ENCODE assay signal across 9 mouse cellular contexts in the genomic region with DNA sequence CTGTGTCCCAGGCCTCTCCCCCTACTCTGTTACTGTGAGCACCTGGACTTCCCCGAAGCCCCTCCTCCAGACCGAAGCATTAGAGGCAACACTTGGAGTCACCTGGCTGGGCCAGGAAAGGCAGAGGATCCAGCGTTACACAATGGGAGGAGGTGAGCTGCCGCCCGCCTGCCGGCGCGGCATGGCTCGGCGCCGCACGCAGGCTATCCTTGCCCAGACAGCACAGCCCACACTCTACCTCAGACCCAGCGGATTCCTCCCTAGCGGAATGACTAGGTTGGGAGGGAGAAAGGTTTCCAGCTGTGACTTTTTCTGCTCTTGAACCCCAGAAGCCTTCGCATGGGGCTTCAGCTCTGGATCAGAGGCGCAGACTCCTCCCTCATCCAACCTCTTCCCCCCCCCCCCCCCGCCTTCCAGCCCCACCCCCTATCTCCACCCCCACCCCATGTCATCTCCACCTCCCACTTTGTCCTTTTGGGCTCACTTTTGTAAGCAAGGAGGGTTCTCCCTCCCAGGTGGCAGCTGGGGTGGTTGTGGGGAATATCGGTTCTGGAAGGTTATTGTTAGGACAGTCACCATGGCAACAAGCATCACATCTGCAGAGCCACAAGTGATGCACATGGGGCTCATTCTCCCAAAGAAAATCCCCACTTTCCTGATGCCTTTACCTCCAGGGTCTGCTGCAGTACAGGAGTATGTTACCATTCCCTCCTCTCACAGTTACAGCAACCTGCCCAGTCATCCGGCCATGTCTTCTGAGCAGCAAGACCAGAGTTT. TPM values are rescaled to one million over a fixed set of nuclear protein-coding genes. Genes with fewer than 3 reads are reported as not detected.
DNase-seq lines count a peak whose midpoint lies in the region; ATAC-seq and TF ChIP-seq lines count a peak whose summit lies in the region.
"Had no signal": no experiment of that assay in that cellular context is flagged by ENCODE, and none has a peak within 500 bp of the region (broad histone marks: within the 10 kb centered on the region; RNA-seq: fewer than 3 reads in every experiment).

No protein-coding gene starts in this region.

- H3K4me1 ChIP-seq in testis, adult 2 months (ENCODE audit: control insufficient read depth, insufficient read depth, low read length) = peaks cover 21% of the 10 kb centered on the region
- H3K4me1 ChIP-seq in limb, embryonic 12.5 days (replicated peaks) = peaks cover 25% of the 10 kb centered on the region

- ATAC-seq in limb, embryonic 12.5 days (ENCODE audit: insufficient number of reproducible peaks, insufficient read depth, low FRiP score, low TSS enrichment, low read depth) = no peak

- TF ChIP-seq CTCF in testis, adult 2 months (IDR thresholded peaks at IDR 0.05; ENCODE audit: control insufficient read depth, insufficient read depth, insufficient replicate concordance, low read depth, low read length) = no peak

- WGBS in limb, embryonic 12.5 days = 9% methylated on average over 17 of the region's 19 CpGs

- H3K36me3 ChIP-seq in testis, adult 2 months (ENCODE audit: control insufficient read depth, insufficient read depth, low read length) = no peaks in the 10 kb centered on the region
- H3K36me3 ChIP-seq in limb, embryonic 12.5 days = no peaks in the 10 kb centered on the region

- H3K9ac ChIP-seq in limb, embryonic 12.5 days (replicated peaks) = 0 out of 2 replicates have a peak overlapping the region, but pooled peaks have one; percentile 18

- no peak for TF ChIP-seq POLR2A in testis, adult 2 months (IDR thresholded peaks at IDR 0.05; ENCODE audit: control insufficient read depth, low read depth, low read length)

- peak; percentile 54 to 68 for DNase-seq in frontal cortex, postnatal 10 days (ENCODE audit: low spot score in 2 of 2)
- no peak for DNase-seq in frontal cortex, postnatal 25 days (ENCODE audit: low spot score in 2 of 2)
- DNase-seq in testis, postnatal 10 days (ENCODE audit: low spot score) = no peak
- DNase-seq in B cell, adult 2 months = no peak
- DNase-seq in adrenal gland, postnatal 10 days = no peak
- DNase-seq in c-Kit-positive CD71-positive TER-119-positive erythroid progenitor cells, embryonic 14.5 days (ENCODE audit: low spot score) = no peak
- DNase-seq: heart, postnatal 10 days had no signal

- no peaks in the 10 kb centered on the region for H3K27me3 ChIP-seq in testis, adult 2 months (ENCODE audit: control insufficient read depth, insufficient read depth, low read length)
- peaks cover 87% of the 10 kb centered on the region for H3K27me3 ChIP-seq in limb, embryonic 12.5 days

- H3K4me3 ChIP-seq in testis, adult 2 months (ENCODE audit: control insufficient read depth, low read depth, low read length) = peak overlapping the region; percentile 27; the same call in 1 of the 2 replicates
- H3K4me3 ChIP-seq in limb, embryonic 12.5 days (replicated peaks) = peak overlapping the region; percentile 18; the same call in 1 of the 2 replicates

- no peaks in the 10 kb centered on the region for H3K9me3 ChIP-seq in limb, embryonic 12.5 days

- H3K4me2 ChIP-seq in limb, embryonic 12.5 days = peak overlapping the region; percentile 41

- H3K27ac ChIP-seq in testis, adult 2 months (ENCODE audit: control insufficient read depth, insufficient read depth, low read depth, low read length) = no peak overlapping the region
- H3K27ac ChIP-seq in limb, embryonic 12.5 days = no peak overlapping the region

RNA-seq across cellular contexts. Expression of a gene that starts 2.2 kb away (rescaled TPM):
- 3.4 and 3.5 TPM in 2 replicates for polyA plus RNA-seq in testis, adult 2 months (2012; rRNA removed)
- 0.74 and 0.91 TPM in 2 replicates for polyA plus RNA-seq in limb, embryonic 12.5 days (2016; fragmentation: Nextera tagmentation; extraction: Ambion mirVana)
- total RNA-seq in adrenal gland, postnatal 10 days (2021) = 10 to 100 TPM; 15.7 to 30.4 TPM

Comparison
In these comparisons a context has a peak if more than half of its experiments do, and no peak if none do; other contexts are left out.
1. DNase-seq: peak in frontal cortex, postnatal 10 days (2 of 2); none in frontal cortex, postnatal 25 days (0 of 2), testis, postnatal 10 days (single experiment), B cell, adult 2 months (0 of 2), adrenal gland, postnatal 10 days (single experiment) and c-Kit-positive CD71-positive TER-119-positive erythroid progenitor cells, embryonic 14.5 days (single experiment).